Mouse (Mus musculus): Measurements from ENCODE around the gene Triobp. TPM values are rescaled to one million over a fixed set of nuclear protein-coding genes. Genes with fewer than 3 reads are reported as not detected.

The Triobp gene
- polyA plus RNA-seq, 1 experiment from 2014 or later, result 34.8 TPM

DNA sequence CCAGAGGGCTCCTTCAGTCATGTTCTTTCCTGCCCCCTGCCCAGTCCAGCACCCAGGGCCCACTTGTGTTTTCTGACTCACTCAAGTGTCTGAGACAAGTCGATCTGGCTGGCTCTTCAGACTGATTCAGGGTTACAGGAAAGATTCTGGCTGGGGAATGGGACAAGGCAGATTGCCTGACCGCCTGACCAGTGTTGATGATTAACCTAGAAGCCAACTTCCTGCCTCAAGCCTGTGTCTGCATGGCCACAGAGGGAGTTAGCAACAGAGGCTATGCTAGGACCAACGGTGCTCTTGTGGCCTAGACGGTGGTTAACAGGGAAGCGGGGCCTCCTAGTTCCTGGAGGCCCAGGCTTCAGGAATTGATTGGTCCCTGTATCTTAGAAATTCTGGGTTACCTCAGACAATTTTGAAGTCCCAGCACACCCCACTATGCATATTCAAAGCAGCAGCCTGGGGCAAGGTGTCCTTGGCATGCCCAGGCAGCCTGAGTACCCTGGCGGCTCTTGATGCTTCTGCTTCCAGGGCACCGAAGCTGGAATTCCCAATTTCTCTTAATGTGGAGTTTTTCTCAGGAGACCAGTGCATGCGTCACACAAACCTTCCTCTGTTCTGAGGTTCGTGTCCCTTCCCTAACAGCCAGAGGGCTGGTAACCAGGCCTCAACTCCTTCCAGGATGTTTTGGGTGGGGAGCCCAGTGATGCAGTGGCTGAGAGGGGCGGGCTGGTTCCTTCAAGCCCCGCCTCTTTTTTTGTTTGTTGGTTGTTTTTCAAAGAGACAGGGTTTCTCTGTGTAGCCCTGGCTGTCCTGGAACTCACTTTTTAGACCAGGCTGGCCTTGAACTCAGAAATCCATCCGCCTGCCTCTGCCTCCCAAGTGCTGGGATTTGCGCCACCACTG is 104.2 kb downstream of the Triobp start:
- whole genome bisulfite sequencing, result 82% methylated on average over 13 of the region's 13 CpGs

DNA sequence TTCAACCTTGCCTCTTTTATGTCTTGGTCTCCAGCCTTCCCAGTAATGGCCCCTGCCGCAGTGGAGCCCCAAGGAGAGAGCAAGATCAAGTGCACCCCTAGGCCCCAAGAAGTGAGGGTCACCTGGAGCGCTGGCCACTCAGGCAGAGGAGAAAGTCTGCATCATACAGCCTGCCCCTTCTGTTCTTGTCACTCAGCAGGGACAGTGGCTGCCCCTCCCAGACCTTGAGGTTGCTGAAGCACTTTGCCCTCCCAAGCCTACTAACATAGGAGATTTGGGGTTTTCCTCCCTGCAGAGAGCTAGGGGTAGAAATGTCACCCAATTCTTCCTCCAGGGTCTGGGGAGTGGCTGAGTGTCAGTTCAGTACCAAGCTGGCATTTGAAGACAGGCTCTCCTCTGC is 104.8 kb downstream of the Triobp start:
- peaks cover 18% of the 10 kb centered on the region for H3K36me3 ChIP-seq (ENCODE audit: control insufficient read depth, insufficient read depth, low read length)

More for the DNA sequence above, 104.2 kb downstream of the Triobp start:
- Histone ChIP-seq H3K4me3 (ENCODE audit: low read depth, low read length) (no peak overlapping the region), H3K36me3 (ENCODE audit: control insufficient read depth, insufficient read depth, low read length) (peaks cover 18% of the 10 kb centered on the region), H3K27ac (ENCODE audit: low read depth, low read length) (no peak overlapping the region), H3K4me2 (no peak overlapping the region), H3K4me1 (ENCODE audit: control insufficient read depth, insufficient read depth, low read length) (no peaks in the 10 kb centered on the region), H3K9me3 (ENCODE audit: control insufficient read depth, low read length) (no peaks in the 10 kb centered on the region), H3K27me3 (ENCODE audit: control insufficient read depth, insufficient read depth, low read length) (no peaks in the 10 kb centered on the region), H3K9ac (ENCODE audit: low read length) (no peak overlapping the region)
- DNase-seq (ENCODE audit: low spot score, missing footprints) (no peak), ATAC-seq (ENCODE audit: low FRiP score) (no peak)

More for the DNA sequence above, 104.8 kb downstream of the Triobp start:
- no peak overlapping the region for H3K27ac ChIP-seq (ENCODE audit: low read depth, low read length)
- ATAC-seq (ENCODE audit: low FRiP score), result no peak
- WGBS, result 81% methylated on average over 2 of the region's 2 CpGs
- DNase-seq (ENCODE audit: low spot score, missing footprints), result no peak
- no peak overlapping the region for H3K9ac ChIP-seq (ENCODE audit: low read length)
- no peaks in the 10 kb centered on the region for H3K4me1 ChIP-seq (ENCODE audit: control insufficient read depth, insufficient read depth, low read length)
- H3K4me3 ChIP-seq (ENCODE audit: low read depth, low read length), result no peak overlapping the region
- H3K9me3 ChIP-seq (ENCODE audit: control insufficient read depth, low read length), result no peaks in the 10 kb centered on the region
- H3K4me2 ChIP-seq, result no peak overlapping the region
- no peaks in the 10 kb centered on the region for H3K27me3 ChIP-seq (ENCODE audit: control insufficient read depth, insufficient read depth, low read length)

Small RNAs within 50 kb of the gene (microRNA-seq; reads per million reads assigned to microRNA genes)
- 0.95 reads per million for gene Mir6956

Other genes with a start within 250 kb of the Triobp start
- gene Elfn2, start 229.0 kb upstream of the Triobp start, polyA plus RNA-seq (2014; fragmentation: Nextera tagmentation; extraction: Ambion mirVana), result 0.18 TPM in 2 replicates
- gene Mfng, start 174.2 kb upstream of the Triobp start, polyA plus RNA-seq (2014; fragmentation: Nextera tagmentation; extraction: Ambion mirVana), result 57.2 and 61.8 TPM in 2 replicates
- gene Card10, start 144.7 kb upstream of the Triobp start, polyA plus RNA-seq (2014; fragmentation: Nextera tagmentation; extraction: Ambion mirVana), result 1.3 and 1.5 TPM in 2 replicates
- gene Cdc42ep1, start 105.1 kb upstream of the Triobp start, polyA plus RNA-seq (2014; fragmentation: Nextera tagmentation; extraction: Ambion mirVana), result 6.4 and 9.0 TPM in 2 replicates
- not detected in 2 replicates for gene Lgals2, start 92.2 kb upstream of the Triobp start, polyA plus RNA-seq (2014; fragmentation: Nextera tagmentation; extraction: Ambion mirVana)
- gene Gga1, start 70.5 kb upstream of the Triobp start, polyA plus RNA-seq (2014; fragmentation: Nextera tagmentation; extraction: Ambion mirVana), result 20.5 and 25.7 TPM in 2 replicates
- gene Gm49510, start 48.1 kb upstream of the Triobp start, polyA plus RNA-seq (2014; fragmentation: Nextera tagmentation; extraction: Ambion mirVana), result 0.11 TPM in 1 of 2 replicates, not detected in the other
- 9.1 and 10.3 TPM in 2 replicates for gene Sh3bp1, start 48.0 kb upstream of the Triobp start, polyA plus RNA-seq (2014; fragmentation: Nextera tagmentation; extraction: Ambion mirVana)
- gene Pdxp, start 33.8 kb upstream of the Triobp start, polyA plus RNA-seq (2014; fragmentation: Nextera tagmentation; extraction: Ambion mirVana), result 32.6 and 33.8 TPM in 2 replicates
- gene Lgals1, start 21.0 kb upstream of the Triobp start, polyA plus RNA-seq (2014; fragmentation: Nextera tagmentation; extraction: Ambion mirVana), result 360 and 382 TPM in 2 replicates
- gene Nol12, start 12.8 kb upstream of the Triobp start, polyA plus RNA-seq (2014; fragmentation: Nextera tagmentation; extraction: Ambion mirVana), result 58.3 and 62.7 TPM in 2 replicates
- gene H1f0, start 80.7 kb downstream of the Triobp start, polyA plus RNA-seq (2014; fragmentation: Nextera tagmentation; extraction: Ambion mirVana), result 355 and 376 TPM in 2 replicates
- gene Galr3, start 94.2 kb downstream of the Triobp start, polyA plus RNA-seq (2014; fragmentation: Nextera tagmentation; extraction: Ambion mirVana), result not detected in 2 replicates
- 52.7 and 53.5 TPM in 2 replicates for gene Ankrd54, start 115.2 kb downstream of the Triobp start, polyA plus RNA-seq (2014; fragmentation: Nextera tagmentation; extraction: Ambion mirVana)
- gene Eif3l, start 127.5 kb downstream of the Triobp start, polyA plus RNA-seq (2014; fragmentation: Nextera tagmentation; extraction: Ambion mirVana), result 242 and 251 TPM in 2 replicates
- gene Micall1, start 161.2 kb downstream of the Triobp start, polyA plus RNA-seq (2014; fragmentation: Nextera tagmentation; extraction: Ambion mirVana), result 5.2 and 5.4 TPM in 2 replicates
- gene Polr2f, start 193.3 kb downstream of the Triobp start, polyA plus RNA-seq (2014; fragmentation: Nextera tagmentation; extraction: Ambion mirVana), result 354 and 362 TPM in 2 replicates
- gene 1700088E04Rik, start 193.5 kb downstream of the Triobp start, polyA plus RNA-seq (2014; fragmentation: Nextera tagmentation; extraction: Ambion mirVana), result 9.5 and 10.2 TPM in 2 replicates
- gene Sox10, start 217.5 kb downstream of the Triobp start, polyA plus RNA-seq (2014; fragmentation: Nextera tagmentation; extraction: Ambion mirVana), result 0.64 and 0.95 TPM in 2 replicates

All from midbrain, embryonic 11.5 days (tissue).